Mouse (Mus musculus): ENCODE measurements around the gene Snhg11.

GRCm38 (mm10) chr2:158346467-158346866 is 29.0 kb upstream of the Snhg11 start:
- TF ChIP-seq CTCF (IDR thresholded peaks at IDR 0.05) (no peak), EP300 (IDR thresholded peaks at IDR 0.05) (no peak)

Data from lung, postnatal 0 days (tissue).